Mouse (Mus musculus) kidney, embryonic 15.5 days (tissue): ENCODE measurements around the gene Tlk2. TPM values are rescaled to one million over a fixed set of nuclear protein-coding genes. Genes with fewer than 3 reads are reported as not detected.

ENCODE experiments used
- ATAC-seq: fragments of 200-750 bp; cut with Nextera tagmentation; replicated peaks from 2 replicates; pipeline ENCODE4 v1.8.0; 2017; ENCODE audit warnings: moderate TSS enrichment; ENCODE audit not compliant: low FRiP score
- H3K27ac ChIP-seq: fragments of 300-500 bp; sonication (generic); 2 replicates; pipeline ENCODE4 v1.5.1; 2015; ENCODE audit warnings: mild to moderate bottlenecking, inconsistent platforms
- H3K27me3 ChIP-seq: fragments of 300-500 bp; sonication (generic); 2 replicates; pipeline ENCODE4 v1.6.1; 2015; ENCODE audit warnings: inconsistent platforms
- H3K36me3 ChIP-seq: fragments of 300-500 bp; sonication (generic); 2 replicates; pipeline ENCODE4 v1.6.1; 2015; ENCODE audit warnings: inconsistent platforms
- H3K4me1 ChIP-seq: fragments of 300-500 bp; sonication (generic); 2 replicates; pipeline ENCODE4 v1.6.1; 2015; ENCODE audit warnings: inconsistent platforms
- H3K4me2 ChIP-seq: fragments of 300-500 bp; sonication (generic); 2 replicates; pipeline ENCODE4 v1.6.1; 2015; ENCODE audit warnings: moderate library complexity, mild to moderate bottlenecking, inconsistent platforms
- H3K4me3 ChIP-seq: fragments of 300-500 bp; sonication (generic); replicated peaks from 2 replicates; pipeline ENCODE4 v1.5.1; 2015; ENCODE audit warnings: mild to moderate bottlenecking, inconsistent platforms
- H3K9ac ChIP-seq: fragments of 300-500 bp; sonication (generic); 2 replicates; pipeline ENCODE4 v1.6.1; 2015; ENCODE audit warnings: mild to moderate bottlenecking, inconsistent platforms
- H3K9me3 ChIP-seq: fragments of 300-500 bp; sonication (generic); replicated peaks from 2 replicates; pipeline ENCODE4 v1.6.1; 2016; ENCODE audit warnings: inconsistent platforms
- WGBS: fragments of 180-500 bp; shearing (Covaris S2); methylation state at CpG from one replicate; pipeline ENCODE4 v1.1.7; 2015; ENCODE audit warnings: mixed read lengths; 5-methylcytosine and 5-hydroxymethylcytosine counted together
- polyA plus RNA-seq: library from polyadenylated mRNA; unstranded; fragments of >200 nt; fragmentation: Nextera tagmentation; extraction: Ambion mirVana; gene quantifications from 2 replicates; pipeline ENCODE4 v1.2.1, GENCODE M21; 2015

Gene Tlk2
- polyA plus RNA-seq, 1 experiment from 2014 or later, result 21.1 TPM

- no peaks in the 10 kb centered on the region for H3K4me1 ChIP-seq
- H3K4me2 ChIP-seq, result no peak overlapping the region
- H3K27ac ChIP-seq, result no peak overlapping the region
- H3K9me3 ChIP-seq, result no peaks in the 10 kb centered on the region
- 86% methylated on average over 2 of the region's 2 CpGs for WGBS
- no peak for ATAC-seq
- H3K4me3 ChIP-seq, result no peak overlapping the region
- no peak overlapping the region for H3K9ac ChIP-seq
- H3K36me3 ChIP-seq, result peaks cover 29% of the 10 kb centered on the region
- no peaks in the 10 kb centered on the region for H3K27me3 ChIP-seq
Measured at GRCm38 (mm10) chr11:105234501-105234900, 55.9 kb downstream of the Tlk2 start.

DNA sequence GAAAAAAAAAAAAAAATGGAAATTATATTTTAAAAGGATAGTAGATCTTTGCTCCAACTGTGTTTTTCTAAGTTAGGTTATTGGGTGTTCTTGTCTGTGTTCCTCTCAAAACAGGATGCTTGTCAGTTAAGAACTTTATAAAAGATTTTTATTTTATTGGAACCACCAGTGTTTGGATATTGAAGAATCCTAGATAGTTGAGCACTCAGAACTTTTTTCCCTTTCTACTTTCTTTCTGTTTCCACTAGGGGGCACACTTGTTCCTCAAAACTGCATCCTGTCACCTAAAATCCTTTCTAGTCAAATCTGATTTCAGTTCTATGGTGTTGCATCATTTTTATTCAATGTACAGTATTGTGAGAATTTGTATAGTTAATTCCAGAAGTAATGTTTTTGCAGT lies 62.4 kb downstream of the Tlk2 start:
- H3K4me1 ChIP-seq, result no peaks in the 10 kb centered on the region
- no peak for ATAC-seq
- H3K4me3 ChIP-seq, result no peak overlapping the region
- no peaks in the 10 kb centered on the region for H3K9me3 ChIP-seq
- no peak overlapping the region for H3K27ac ChIP-seq
- H3K9ac ChIP-seq, result no peak overlapping the region
- H3K27me3 ChIP-seq, result no peaks in the 10 kb centered on the region
- H3K36me3 ChIP-seq, result peaks cover 62% of the 10 kb centered on the region
- H3K4me2 ChIP-seq, result no peak overlapping the region

DNA sequence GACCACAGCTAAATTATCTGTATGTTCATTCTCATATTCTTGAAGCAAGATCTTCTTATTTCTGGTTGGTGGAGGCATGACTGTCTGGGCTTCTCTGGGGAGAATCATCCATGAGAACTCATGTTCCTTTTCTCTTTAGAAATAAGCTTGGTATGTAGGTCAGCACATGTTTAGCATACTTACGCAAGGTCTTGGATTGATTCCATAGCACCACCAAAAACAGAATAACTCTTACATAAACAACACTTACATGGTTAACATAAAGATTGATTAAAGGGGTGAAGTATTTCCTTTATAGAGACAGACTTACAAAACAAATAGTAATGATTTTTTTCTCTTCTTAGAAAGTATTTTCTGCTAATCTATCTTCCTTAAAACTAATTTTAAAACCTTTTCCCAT lies 67.8 kb downstream of the Tlk2 start:
- no peak overlapping the region for H3K4me2 ChIP-seq
- WGBS, result 91% methylated on average over 1 of the region's 1 CpGs
- H3K27me3 ChIP-seq, result no peaks in the 10 kb centered on the region
- no peak overlapping the region for H3K27ac ChIP-seq
- no peak overlapping the region for H3K9ac ChIP-seq
- H3K4me1 ChIP-seq, result no peaks in the 10 kb centered on the region
- no peak overlapping the region for H3K4me3 ChIP-seq
- ATAC-seq, result no peak
- H3K36me3 ChIP-seq, result peaks cover 81% of the 10 kb centered on the region
- H3K9me3 ChIP-seq, result no peaks in the 10 kb centered on the region

DNA sequence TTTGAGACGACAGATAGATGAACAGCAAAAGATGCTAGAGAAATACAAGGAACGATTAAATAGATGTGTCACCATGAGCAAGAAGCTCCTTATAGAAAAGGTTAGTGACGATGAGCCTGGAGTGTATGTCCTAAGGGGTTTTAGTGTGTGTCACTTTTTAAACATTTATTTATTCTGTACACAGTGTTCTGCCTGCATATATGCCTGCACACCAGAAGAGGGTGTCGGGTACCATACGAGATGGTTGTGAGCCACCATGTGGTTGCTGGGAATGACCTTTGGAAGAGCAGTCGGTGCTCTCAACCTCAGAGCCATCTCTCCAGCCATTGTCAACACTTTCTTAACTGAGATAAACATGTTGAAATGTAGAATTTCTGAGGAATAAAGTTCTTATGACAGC lies 68.2 kb downstream of the Tlk2 start:
- Histone ChIP-seq H3K27ac (no peak overlapping the region), H3K4me2 (no peak overlapping the region), H3K36me3 (peaks cover 83% of the 10 kb centered on the region), H3K9ac (no peak overlapping the region), H3K27me3 (no peaks in the 10 kb centered on the region), H3K9me3 (no peaks in the 10 kb centered on the region), H3K4me1 (no peaks in the 10 kb centered on the region), H3K4me3 (no peak overlapping the region)
- ATAC-seq, result no peak
- 90% methylated on average over 6 of the region's 6 CpGs for WGBS

DNA sequence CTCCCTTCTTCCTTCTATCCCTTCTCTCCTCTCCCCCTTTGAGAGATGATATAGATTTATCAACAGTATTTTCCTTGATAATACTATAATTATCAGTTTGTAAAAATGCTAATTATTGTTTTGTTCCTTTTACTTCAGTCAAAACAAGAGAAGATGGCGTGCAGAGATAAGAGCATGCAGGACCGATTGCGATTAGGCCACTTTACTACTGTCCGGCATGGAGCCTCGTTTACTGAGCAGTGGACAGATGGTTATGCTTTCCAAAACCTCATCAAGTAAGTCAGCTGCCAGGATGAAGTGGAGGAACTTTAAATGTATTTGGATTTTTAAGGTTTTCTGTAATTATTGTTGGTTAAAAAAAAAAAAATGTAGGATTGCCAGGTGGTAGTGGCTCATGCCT lies 68.7 kb downstream of the Tlk2 start:
- no peak overlapping the region for H3K4me3 ChIP-seq
- no peaks in the 10 kb centered on the region for H3K9me3 ChIP-seq
- WGBS, result 93% methylated on average over 5 of the region's 5 CpGs
- no peak overlapping the region for H3K4me2 ChIP-seq
- no peak overlapping the region for H3K27ac ChIP-seq
- H3K36me3 ChIP-seq, result peaks cover 81% of the 10 kb centered on the region
- no peak overlapping the region for H3K9ac ChIP-seq
- ATAC-seq, result no peak
- no peaks in the 10 kb centered on the region for H3K4me1 ChIP-seq
- H3K27me3 ChIP-seq, result no peaks in the 10 kb centered on the region

- ATAC-seq, result no peak
- Histone ChIP-seq H3K4me3 (no peak overlapping the region), H3K9me3 (no peaks in the 10 kb centered on the region), H3K27ac (0 out of 2 replicates have a peak overlapping the region, but pooled peaks have one; percentile 32), H3K36me3 (peaks cover 79% of the 10 kb centered on the region), H3K27me3 (no peaks in the 10 kb centered on the region), H3K4me2 (no peak overlapping the region), H3K4me1 (no peaks in the 10 kb centered on the region), H3K9ac (no peak overlapping the region)
- WGBS, result 67% methylated on average over 3 of the region's 3 CpGs
Measured at GRCm38 (mm10) chr11:105259733-105260132, 81.1 kb downstream of the Tlk2 start.

DNA sequence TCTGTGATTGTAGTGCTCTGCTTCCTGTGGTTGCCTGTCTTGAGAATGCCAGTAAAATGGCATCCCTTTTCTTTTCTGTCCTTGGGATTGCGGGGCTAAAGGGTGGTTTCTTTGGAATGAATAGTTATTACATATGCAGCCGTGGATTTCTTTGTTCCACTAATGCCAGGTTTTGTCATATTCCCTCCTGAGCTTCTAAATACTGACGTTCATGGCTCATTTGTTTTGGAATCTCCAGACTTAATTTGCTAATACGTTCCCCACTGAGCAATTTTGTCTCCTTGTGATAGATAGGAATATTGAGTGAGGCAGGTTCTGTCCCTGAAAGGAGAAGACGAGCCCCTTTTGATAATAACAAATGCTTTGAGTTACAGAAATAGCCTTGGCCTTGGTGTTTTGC lies 82.5 kb downstream of the Tlk2 start:
- Histone ChIP-seq H3K4me2 (no peak overlapping the region), H3K4me3 (no peak overlapping the region), H3K4me1 (no peaks in the 10 kb centered on the region), H3K36me3 (peaks cover 76% of the 10 kb centered on the region), H3K27me3 (no peaks in the 10 kb centered on the region), H3K9me3 (no peaks in the 10 kb centered on the region), H3K9ac (no peak overlapping the region), H3K27ac (no peak overlapping the region)
- ATAC-seq, result no peak
- 74% methylated on average over 5 of the region's 5 CpGs for WGBS

- Histone ChIP-seq H3K27me3 (no peaks in the 10 kb centered on the region), H3K4me1 (no peaks in the 10 kb centered on the region), H3K9me3 (no peaks in the 10 kb centered on the region), H3K9ac (no peak overlapping the region), H3K36me3 (peaks cover 78% of the 10 kb centered on the region), H3K4me2 (no peak overlapping the region), H3K4me3 (no peak overlapping the region), H3K27ac (no peak overlapping the region)
- WGBS, result 80% methylated on average over 4 of the region's 4 CpGs
- ATAC-seq, result no peak
Measured at GRCm38 (mm10) chr11:105261601-105262351, 83.2 kb downstream of the Tlk2 start.

DNA sequence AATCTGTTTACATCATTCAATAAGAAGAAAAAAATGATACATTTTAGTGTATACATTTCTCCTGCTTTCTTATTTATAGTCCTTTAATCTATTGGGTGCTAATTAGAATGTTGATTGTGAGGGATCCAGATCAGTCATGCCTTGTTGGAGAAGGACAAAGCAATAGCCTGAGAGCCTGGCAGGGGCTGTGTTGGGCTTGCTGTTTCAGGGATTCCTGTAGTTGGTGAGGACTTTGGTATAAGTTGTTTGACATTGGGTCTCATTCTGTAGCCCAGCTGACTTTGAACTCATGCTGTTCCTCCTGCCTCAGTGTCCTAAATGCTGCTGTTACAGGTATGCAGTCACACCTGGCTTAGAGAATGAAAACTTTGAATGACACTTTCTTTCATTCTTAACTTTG lies 85.9 kb downstream of the Tlk2 start:
- ATAC-seq, result no peak
- no peaks in the 10 kb centered on the region for H3K27me3 ChIP-seq
- no peaks in the 10 kb centered on the region for H3K9me3 ChIP-seq
- no peak overlapping the region for H3K27ac ChIP-seq
- no peak overlapping the region for H3K4me3 ChIP-seq
- no peak overlapping the region for H3K9ac ChIP-seq
- H3K36me3 ChIP-seq, result peaks cover 80% of the 10 kb centered on the region
- H3K4me2 ChIP-seq, result no peak overlapping the region
- no peaks in the 10 kb centered on the region for H3K4me1 ChIP-seq

- Histone ChIP-seq H3K9me3 (no peaks in the 10 kb centered on the region), H3K4me1 (no peaks in the 10 kb centered on the region), H3K9ac (no peak overlapping the region), H3K36me3 (peaks cover 79% of the 10 kb centered on the region), H3K27ac (no peak overlapping the region), H3K27me3 (no peaks in the 10 kb centered on the region), H3K4me2 (no peak overlapping the region), H3K4me3 (no peak overlapping the region)
- 88% methylated on average over 3 of the region's 3 CpGs for WGBS
- ATAC-seq, result no peak
Measured at GRCm38 (mm10) chr11:105264988-105265387, 86.4 kb downstream of the Tlk2 start.

GRCm38 (mm10) chr11:105270155-105270554 lies 91.5 kb downstream of the Tlk2 start:
- H3K27ac ChIP-seq, result no peak overlapping the region
- H3K9me3 ChIP-seq, result no peaks in the 10 kb centered on the region
- H3K27me3 ChIP-seq, result no peaks in the 10 kb centered on the region
- no peak for ATAC-seq
- H3K4me2 ChIP-seq, result no peak overlapping the region
- no peak overlapping the region for H3K9ac ChIP-seq
- no peak overlapping the region for H3K4me3 ChIP-seq
- peaks cover 74% of the 10 kb centered on the region for H3K36me3 ChIP-seq
- no peaks in the 10 kb centered on the region for H3K4me1 ChIP-seq
- 19% methylated on average over 2 of the region's 2 CpGs for WGBS

- no peak for ATAC-seq
- Histone ChIP-seq H3K9ac (no peak overlapping the region), H3K27ac (no peak overlapping the region), H3K4me1 (no peaks in the 10 kb centered on the region), H3K27me3 (no peaks in the 10 kb centered on the region), H3K4me2 (no peak overlapping the region), H3K36me3 (peaks cover 91% of the 10 kb centered on the region), H3K4me3 (no peak overlapping the region), H3K9me3 (no peaks in the 10 kb centered on the region)
- 82% methylated on average over 6 of the region's 6 CpGs for WGBS
Measured at GRCm38 (mm10) chr11:105280456-105280855, 101.8 kb downstream of the Tlk2 start.

- Histone ChIP-seq H3K27me3 (no peaks in the 10 kb centered on the region), H3K27ac (no peak overlapping the region), H3K4me3 (no peak overlapping the region), H3K9ac (no peak overlapping the region), H3K9me3 (no peaks in the 10 kb centered on the region), H3K36me3 (peaks cover 90% of the 10 kb centered on the region), H3K4me1 (peaks cover 6% of the 10 kb centered on the region; the same call in 1 of the 2 replicates), H3K4me2 (no peak overlapping the region)
- 82% methylated on average over 7 of the region's 7 CpGs for WGBS
- ATAC-seq, result no peak
Measured at GRCm38 (mm10) chr11:105281291-105281690, 102.7 kb downstream of the Tlk2 start.
